Mouse (Mus musculus): ENCODE results near the gene Nfkb1. TPM values are rescaled to one million over a fixed set of nuclear protein-coding genes. Genes with fewer than 3 reads are reported as not detected.

Gene Nfkb1
- polyA plus RNA-seq, 1 experiment = 5.4 TPM

- TF ChIP-seq GATA1 (IDR thresholded peaks at IDR 0.05; ENCODE audit: low read length) = no peak
Observed at GRCm38 (mm10) chr3:135578588-135579140, 112.7 kb downstream of the Nfkb1 start.

- no peak for TF ChIP-seq GATA1 (IDR thresholded peaks at IDR 0.05; ENCODE audit: low read length)
Observed at GRCm38 (mm10) chr3:135575126-135575525, 116.2 kb downstream of the Nfkb1 start.

GRCm38 (mm10) chr3:135573051-135573450, 118.3 kb downstream of the Nfkb1 start:
- TF ChIP-seq GATA1 (IDR thresholded peaks at IDR 0.05; ENCODE audit: low read length) = no peak

GRCm38 (mm10) chr3:135571540-135571939, 119.8 kb downstream of the Nfkb1 start:
- no peak for TF ChIP-seq GATA1 (IDR thresholded peaks at IDR 0.05; ENCODE audit: low read length)

GRCm38 (mm10) chr3:135568633-135569032, 122.7 kb downstream of the Nfkb1 start:
- no peak for TF ChIP-seq GATA1 (IDR thresholded peaks at IDR 0.05; ENCODE audit: low read length)

- no peak for TF ChIP-seq GATA1 (IDR thresholded peaks at IDR 0.05; ENCODE audit: low read length)
Observed at GRCm38 (mm10) chr3:135567888-135568287, 123.5 kb downstream of the Nfkb1 start.

GRCm38 (mm10) chr3:135565306-135565705, 126.0 kb downstream of the Nfkb1 start:
- no peak for TF ChIP-seq GATA1 (IDR thresholded peaks at IDR 0.05; ENCODE audit: low read length)

GRCm38 (mm10) chr3:135564706-135565105, 126.6 kb downstream of the Nfkb1 start:
- no peak for TF ChIP-seq GATA1 (IDR thresholded peaks at IDR 0.05; ENCODE audit: low read length)

GRCm38 (mm10) chr3:135563163-135563689, 128.1 kb downstream of the Nfkb1 start:
- no peak for TF ChIP-seq GATA1 (IDR thresholded peaks at IDR 0.05; ENCODE audit: low read length)

GRCm38 (mm10) chr3:135562036-135562435, 129.3 kb downstream of the Nfkb1 start:
- TF ChIP-seq GATA1 (IDR thresholded peaks at IDR 0.05; ENCODE audit: low read length) = no peak

GRCm38 (mm10) chr3:135556851-135557662, 134.3 kb downstream of the Nfkb1 start:
- TF ChIP-seq GATA1 (IDR thresholded peaks at IDR 0.05; ENCODE audit: low read length) = no peak

GRCm38 (mm10) chr3:135556052-135556587, 135.2 kb downstream of the Nfkb1 start:
- TF ChIP-seq GATA1 (IDR thresholded peaks at IDR 0.05; ENCODE audit: low read length) = no peak

- no peak for TF ChIP-seq GATA1 (IDR thresholded peaks at IDR 0.05; ENCODE audit: low read length)
Observed at GRCm38 (mm10) chr3:135555192-135555591, 136.2 kb downstream of the Nfkb1 start.

GRCm38 (mm10) chr3:135552874-135553273, 138.5 kb downstream of the Nfkb1 start:
- TF ChIP-seq GATA1 (IDR thresholded peaks at IDR 0.05; ENCODE audit: low read length) = no peak

GRCm38 (mm10) chr3:135547298-135547697, 144.0 kb downstream of the Nfkb1 start:
- no peak for TF ChIP-seq GATA1 (IDR thresholded peaks at IDR 0.05; ENCODE audit: low read length)

- no peak for TF ChIP-seq GATA1 (IDR thresholded peaks at IDR 0.05; ENCODE audit: low read length)
Observed at GRCm38 (mm10) chr3:135546212-135546923, 145.0 kb downstream of the Nfkb1 start.

Other genes starting within 250 kb of the Nfkb1 start
- 1.8 and 2.2 TPM in 2 replicates for gene Manba, start 205.9 kb downstream of the Nfkb1 start, polyA plus RNA-seq (2012)
- gene Slc39a8, start 133.7 kb upstream of the Nfkb1 start, polyA plus RNA-seq (2012) = 20.3 and 28.0 TPM in 2 replicates

All from G1E-ER4 (cell line).